Mouse (Mus musculus): ENCODE measurements around the gene Gstt2. TPM values are rescaled to one million over a fixed set of nuclear protein-coding genes. Genes with fewer than 3 reads are reported as not detected.

Gene Gstt2
- total RNA-seq, 4 experiments from 2014 or later, result 7.3 to 16.9 (median 13.2) TPM

DNA sequence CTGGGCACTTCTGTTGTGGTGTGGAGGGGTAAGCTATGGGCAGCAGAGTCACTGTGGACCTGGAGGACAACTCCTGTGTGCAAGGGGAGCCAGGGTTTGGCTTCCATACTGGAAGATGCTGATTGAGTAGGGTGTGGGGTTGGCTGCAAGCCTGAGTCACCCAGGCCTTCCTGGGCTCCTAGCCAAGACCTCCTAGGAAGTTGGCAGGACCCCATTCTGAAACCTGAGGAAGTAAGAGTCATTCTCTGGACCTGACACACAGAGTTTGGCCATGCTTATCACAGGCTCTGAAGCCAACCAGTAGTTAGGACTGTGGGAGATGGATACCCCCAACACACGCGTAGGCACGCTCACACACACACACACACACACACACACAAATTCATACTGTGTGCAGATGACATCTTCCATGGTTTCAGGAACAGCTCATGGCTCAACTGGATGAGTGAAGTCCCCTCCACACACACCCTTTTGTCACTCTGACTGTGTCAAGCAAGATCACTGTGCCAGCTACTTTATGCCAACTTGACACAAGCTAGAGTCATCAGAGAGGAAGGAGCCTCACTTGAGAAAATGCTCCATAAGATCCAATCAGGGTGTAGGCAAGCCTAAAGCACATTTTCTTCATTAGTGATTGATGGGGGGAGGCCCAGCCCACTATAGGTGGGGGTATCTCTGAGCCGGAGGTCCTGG, 9.4 kb downstream of the Gstt2 start:
- peak; percentile 38 for DNase-seq (ENCODE audit: low spot score)

- no peak for DNase-seq (ENCODE audit: low spot score)
Measured at GRCm38 (mm10) chr10:75824530-75824929, 12.7 kb downstream of the Gstt2 start.

DNA sequence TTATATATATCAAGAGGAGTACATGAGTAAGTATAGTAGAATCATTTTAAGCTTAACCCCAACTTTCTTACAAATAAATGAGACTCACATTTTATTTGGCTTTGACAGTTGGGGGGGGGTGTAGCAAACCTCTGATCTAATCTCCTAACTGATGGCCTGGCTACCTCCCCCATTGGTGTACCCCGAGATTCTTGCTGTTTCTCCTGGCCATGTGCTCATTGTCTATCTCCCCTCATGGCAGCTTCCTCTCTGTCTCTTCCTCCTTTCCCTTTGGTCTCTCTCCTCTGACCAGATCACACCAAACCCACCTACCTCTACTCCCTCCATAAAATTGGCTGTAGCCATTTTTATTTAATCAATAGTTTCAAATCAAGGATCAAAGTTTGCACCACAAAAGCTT, 13.4 kb downstream of the Gstt2 start:
- no peak for DNase-seq (ENCODE audit: low spot score)

DNA sequence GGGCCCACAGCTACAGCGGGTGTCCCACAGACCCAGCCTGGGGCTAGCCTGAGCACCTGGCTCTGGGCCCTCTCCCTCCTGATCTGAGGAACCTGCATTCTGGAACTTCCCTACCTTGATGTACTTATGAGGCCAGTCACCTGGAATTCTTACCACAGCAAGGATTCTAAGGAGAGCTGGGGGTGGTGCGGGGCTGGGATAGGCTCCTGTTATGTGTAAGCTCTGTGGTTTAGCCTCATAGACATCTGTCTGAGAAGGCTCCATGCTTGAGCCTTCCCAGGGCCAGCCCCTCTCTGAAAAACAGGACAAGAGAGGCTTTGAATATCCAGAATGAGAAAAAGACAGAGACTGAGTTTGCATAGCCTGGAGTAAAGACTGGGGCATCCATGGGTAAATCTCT, 14.8 kb downstream of the Gstt2 start, which contains the start of gene Gstt4:
Gene Gstt4 (minus strand): TSS at position 101 of the 400 bp plus-strand sequence.
- DNase-seq (ENCODE audit: low spot score), result no peak

DNA sequence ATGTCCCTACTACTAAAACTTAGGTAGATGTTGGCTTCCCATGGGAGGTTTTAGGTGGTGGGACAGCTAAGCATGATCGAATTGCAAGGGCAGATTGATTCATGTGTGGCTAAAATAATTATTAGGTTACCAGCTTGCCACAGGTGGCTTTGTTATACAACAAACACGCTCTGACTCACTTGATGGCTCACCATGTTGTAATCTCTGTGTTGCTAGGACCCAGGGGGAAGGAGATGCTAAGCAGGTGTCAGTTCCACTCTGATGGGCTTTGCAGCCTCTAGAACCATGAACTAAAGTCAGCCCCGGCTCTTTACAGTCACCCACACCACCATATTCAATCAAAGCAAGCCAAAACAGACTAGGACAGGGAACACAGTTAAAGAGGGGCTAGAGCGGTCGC, 17.3 kb downstream of the Gstt2 start:
- DNase-seq (ENCODE audit: low spot score), result no peak

DNA sequence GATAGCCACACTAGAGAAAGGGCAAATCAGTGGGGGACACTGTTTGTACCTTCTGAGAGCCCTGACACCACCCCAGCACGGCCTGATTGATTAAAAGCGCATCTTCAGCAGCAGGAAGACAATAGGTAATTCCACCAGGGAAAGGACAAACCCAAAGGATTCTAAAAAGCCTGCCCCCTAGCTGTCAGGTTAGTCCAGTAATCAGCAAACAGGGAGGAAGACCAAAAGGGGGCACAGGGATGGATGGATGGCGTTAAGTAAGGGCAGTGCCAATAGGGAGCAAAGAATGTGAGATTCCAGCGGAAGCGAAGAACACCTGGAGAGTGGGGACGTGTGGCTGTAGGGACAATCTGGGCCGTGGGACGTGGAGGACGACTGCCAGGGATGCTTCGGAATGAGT, 18.6 kb downstream of the Gstt2 start:
- no peak for DNase-seq (ENCODE audit: low spot score)

DNA sequence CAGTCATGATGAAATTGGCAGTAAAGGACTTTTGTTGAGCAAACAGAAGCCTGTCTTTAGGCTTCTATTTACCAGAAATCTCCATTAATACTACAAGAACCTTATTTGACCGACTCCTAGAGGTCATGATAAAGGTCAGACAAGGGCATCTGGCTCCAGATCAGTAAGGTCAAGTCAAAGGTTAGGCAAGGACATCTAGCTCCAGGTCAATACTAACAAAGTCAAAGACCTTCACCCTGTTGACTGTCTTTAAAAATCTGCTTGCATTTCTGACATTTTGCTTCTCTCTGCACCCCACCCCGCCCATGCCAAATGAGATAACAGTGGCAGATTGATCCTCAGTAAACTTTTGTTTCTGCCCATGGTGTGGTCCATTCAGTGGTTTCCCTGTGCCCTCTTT, 33.0 kb downstream of the Gstt2 start:
- no peak for DNase-seq (ENCODE audit: low spot score)

DNA sequence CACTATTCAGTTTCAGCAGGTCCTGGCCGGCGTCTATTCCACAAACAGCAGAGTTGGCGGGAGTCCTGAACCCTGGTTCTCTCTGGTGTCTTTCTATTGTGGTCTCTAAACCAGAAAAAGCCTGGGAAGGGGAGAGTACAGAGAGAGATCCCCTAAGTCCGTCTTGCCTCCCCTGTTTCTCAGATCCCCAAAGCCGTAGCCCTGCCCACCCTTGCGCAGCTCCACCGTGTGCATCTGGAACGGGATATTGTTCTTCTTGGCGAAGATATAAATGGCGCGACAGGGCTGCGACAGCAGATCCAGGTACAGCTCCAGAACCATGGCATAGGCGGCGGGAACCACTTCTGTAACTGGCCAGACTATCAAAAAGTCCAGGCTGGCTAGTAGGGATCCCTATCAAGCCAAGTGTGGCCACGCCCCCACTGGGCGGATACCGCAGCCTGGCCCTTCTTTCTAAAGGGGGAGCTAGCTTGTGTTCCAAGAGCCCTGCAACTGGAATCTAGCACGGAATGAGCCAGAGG, 39.0 kb downstream of the Gstt2 start, which contains the start of gene Gstt1:
Gene Gstt1 (minus strand): TSS at position 409 of the 521 bp plus-strand sequence.
- peak; percentile 76 for DNase-seq (ENCODE audit: low spot score)

GRCm38 (mm10) chr10:75797619-75798175, 39.5 kb downstream of the Gstt2 start:
- peak; percentile 51 for DNase-seq (ENCODE audit: low spot score)

DNA sequence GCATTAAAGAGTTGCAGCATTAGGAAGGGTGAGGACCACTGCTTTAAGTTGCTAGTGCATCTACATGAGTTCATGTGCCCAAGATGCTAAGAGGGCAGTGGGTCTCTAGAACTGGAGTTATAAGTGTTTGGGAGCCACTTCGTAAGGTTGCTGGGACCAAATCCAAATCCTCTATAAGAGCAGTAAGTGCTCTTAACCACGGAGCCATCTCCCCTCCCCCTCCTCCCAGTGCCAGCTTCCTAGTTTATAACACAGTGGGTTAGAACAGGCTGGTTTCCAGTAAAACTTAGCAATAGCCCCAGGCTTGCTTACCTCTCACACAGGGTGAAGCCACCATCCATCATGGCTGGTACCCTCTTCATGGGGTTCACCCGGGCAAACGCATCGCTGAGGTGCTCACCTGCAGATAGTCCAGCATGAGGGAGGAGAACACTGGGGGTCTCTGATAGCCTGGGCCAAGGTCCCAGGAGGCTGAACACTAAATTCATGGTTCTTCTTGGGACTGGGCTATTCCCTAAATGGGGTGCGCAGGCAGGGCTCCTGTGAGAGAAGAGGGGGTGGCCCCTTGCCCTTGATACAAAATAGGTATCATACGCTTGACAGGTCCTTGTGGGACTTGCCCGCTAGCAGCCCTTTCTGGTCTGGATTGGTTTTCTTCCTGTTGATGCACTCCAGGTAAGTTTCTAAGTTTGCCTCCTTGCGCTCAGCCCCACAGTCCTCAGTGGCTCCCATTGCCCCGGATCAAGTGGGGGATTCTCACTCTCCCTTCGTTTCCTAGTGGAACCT, 40.3 kb downstream of the Gstt2 start:
- no peak for DNase-seq (ENCODE audit: low spot score)

DNA sequence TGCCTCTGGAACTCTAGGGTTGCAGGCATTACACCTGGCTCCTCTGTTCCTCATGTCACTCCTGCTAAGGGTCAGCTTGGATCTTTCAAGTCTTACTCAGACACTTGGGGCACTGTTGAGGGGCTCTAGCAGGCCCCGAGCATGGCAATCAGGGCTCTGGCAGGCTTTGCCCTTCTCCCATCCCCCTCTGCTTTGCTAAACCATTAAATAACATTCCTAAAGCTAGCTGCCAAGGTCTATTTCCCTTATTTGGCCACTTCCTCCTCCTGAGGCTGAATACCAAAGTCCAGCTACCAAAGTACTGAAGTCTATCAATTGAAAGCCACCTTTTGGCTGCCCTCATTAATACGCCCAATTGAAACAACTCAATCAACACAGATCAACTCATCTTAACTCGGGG, 42.3 kb downstream of the Gstt2 start:
- DNase-seq (ENCODE audit: low spot score), result no peak

DNA sequence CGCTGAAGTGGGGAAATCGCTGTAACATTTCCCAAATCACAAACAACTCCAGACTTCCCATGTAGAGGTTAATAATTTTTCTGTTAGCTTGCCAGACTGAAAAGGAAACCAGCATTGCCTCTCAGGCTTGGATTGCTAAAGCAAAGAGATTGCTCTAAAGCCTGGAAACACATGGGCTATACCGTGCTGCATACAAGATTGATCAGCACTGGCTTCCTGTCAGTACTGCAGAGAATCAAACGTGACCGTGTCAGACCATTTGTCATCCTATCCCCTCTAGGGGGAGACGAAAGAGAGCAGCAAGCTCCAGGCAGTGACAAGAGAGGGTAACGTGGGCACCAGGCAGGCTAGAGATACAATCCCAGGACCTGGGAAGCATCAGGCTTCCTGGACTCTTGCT, 46.5 kb downstream of the Gstt2 start:
- no peak for DNase-seq (ENCODE audit: low spot score)

- DNase-seq (ENCODE audit: low spot score), result no peak
Measured at GRCm38 (mm10) chr10:75789841-75790240, 47.4 kb downstream of the Gstt2 start.

GRCm38 (mm10) chr10:75789081-75789735, 48.0 kb downstream of the Gstt2 start:
- DNase-seq (ENCODE audit: low spot score), result no peak

DNA sequence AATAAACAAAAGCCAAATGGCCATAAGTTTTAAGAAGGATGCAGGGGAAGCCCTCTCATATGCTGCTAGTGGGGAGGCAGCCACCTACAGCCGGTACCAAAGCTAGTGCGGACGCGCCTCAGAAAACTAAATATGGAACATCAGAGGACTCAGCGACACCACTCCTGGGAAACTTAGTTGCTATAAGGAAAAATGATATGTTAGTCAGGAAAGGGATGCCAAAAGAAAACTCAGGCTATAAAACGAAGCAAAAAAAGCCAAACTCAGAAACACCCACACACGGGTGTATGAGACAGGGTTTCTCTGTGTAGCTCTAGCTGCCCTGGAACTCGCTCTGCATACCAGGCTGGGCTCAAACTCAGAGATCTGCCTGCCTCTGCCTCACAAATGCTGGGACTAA, 48.9 kb downstream of the Gstt2 start:
- DNase-seq (ENCODE audit: low spot score), result no peak

- DNase-seq (ENCODE audit: low spot score), result no peak
Measured at GRCm38 (mm10) chr10:75785442-75785841, 51.8 kb downstream of the Gstt2 start.

Other genes with a start within 250 kb of the Gstt2 start
- 1 to 10 TPM; 3.4 to 4.9 (median 4.9) TPM for gene Ggt5, start 248.1 kb downstream of the Gstt2 start, total RNA-seq (2022)
- 1 to 10 TPM in 3 of 4 experiments, under 1 TPM in 1; 0.98 to 2.2 (median 1.7) TPM for gene Susd2, start 193.4 kb downstream of the Gstt2 start, total RNA-seq (2022)
- 10 to 100 TPM; 15.5 to 22.0 (median 20.8) TPM for gene Cabin1, start 73.1 kb downstream of the Gstt2 start, total RNA-seq (2022)
- gene Ddt, start 64.0 kb downstream of the Gstt2 start, total RNA-seq (2022), result 100 to 1,000 TPM in 1 of 4 experiments, 10 to 100 TPM in 3; 83.6 to 103 (median 88.3) TPM
- not detected for gene Gm20441, start 56.5 kb downstream of the Gstt2 start, total RNA-seq (2022)
- 1 to 10 TPM; 3.0 to 5.6 (median 5.0) TPM for gene Gstt3, start 56.0 kb downstream of the Gstt2 start, total RNA-seq (2022)
- gene Gstt1, start 38.8 kb downstream of the Gstt2 start, total RNA-seq (2022), result 10 to 100 TPM; 15.7 to 26.4 (median 22.1) TPM
- not detected for gene Gstt4, start 14.9 kb downstream of the Gstt2 start, total RNA-seq (2022)
- gene Mif, start 22.8 kb upstream of the Gstt2 start, total RNA-seq (2022), result 100 to 1,000 TPM; 216 to 258 (median 253) TPM
- gene Derl3, start 56.0 kb upstream of the Gstt2 start, total RNA-seq (2022), result under 1 TPM in 2 of 4 experiments, not detected in 2; 0.34 to 0.35 TPM
- 10 to 100 TPM; 17.3 to 25.0 (median 21.4) TPM for gene Smarcb1, start 84.2 kb upstream of the Gstt2 start, total RNA-seq (2022)
- 1,000 to 10,000 TPM; 1,724 to 2,176 (median 1,900) TPM for gene Chchd10, start 95.7 kb upstream of the Gstt2 start, total RNA-seq (2022)
- gene Mmp11, start 99.1 kb upstream of the Gstt2 start, total RNA-seq (2022), result 1 to 10 TPM; 4.1 to 7.8 (median 4.6) TPM
- not detected for gene Gm867, start 103.2 kb upstream of the Gstt2 start, total RNA-seq (2022)
- not detected for gene Vpreb3, start 105.6 kb upstream of the Gstt2 start, total RNA-seq (2022)
- not detected for gene Gm5134, start 117.1 kb upstream of the Gstt2 start, total RNA-seq (2022)
- gene Zfp280b, start 195.2 kb upstream of the Gstt2 start, total RNA-seq (2022), result 1 to 10 TPM; 5.9 to 8.4 (median 6.5) TPM